Mouse (Mus musculus): ENCODE results near the gene Fam171a1.

GRCm38 (mm10) chr2:3165890-3166605 is 52.0 kb downstream of the Fam171a1 start:
- TF ChIP-seq CTCF (IDR thresholded peaks at IDR 0.05; ENCODE audit: low read depth) (no peak), EP300 (optimal IDR thresholded peaks at IDR 0.05) (no peak)
